Mouse (Mus musculus) cerebellum, adult 9-11 months (tissue): ENCODE data around the gene Aagab.

Experiments used
- DNase-seq: peaks from one replicate; pipeline ENCODE4 v3.0.0; 2022

Aagab gene

GRCm38 (mm10) chr9:63649841-63650545, 47.5 kb downstream of the Aagab start:
- DNase-seq = no peak

GRCm38 (mm10) chr9:63650905-63651304, 48.4 kb downstream of the Aagab start:
- DNase-seq = peak; percentile 58

- DNase-seq = no peak
Observed at GRCm38 (mm10) chr9:63651594-63651993, 49.1 kb downstream of the Aagab start.

GRCm38 (mm10) chr9:63653666-63654065, 51.2 kb downstream of the Aagab start:
- no peak for DNase-seq

- DNase-seq = no peak
Observed at GRCm38 (mm10) chr9:63654575-63654974, 52.1 kb downstream of the Aagab start.

- DNase-seq = no peak
Observed at GRCm38 (mm10) chr9:63655092-63655491, 52.6 kb downstream of the Aagab start.

- no peak for DNase-seq
Observed at GRCm38 (mm10) chr9:63657167-63657566, 54.7 kb downstream of the Aagab start.

- no peak for DNase-seq
Observed at GRCm38 (mm10) chr9:63658436-63658835, 56.0 kb downstream of the Aagab start.

GRCm38 (mm10) chr9:63658970-63659371, 56.5 kb downstream of the Aagab start:
- peak; percentile 89 for DNase-seq

- no peak for DNase-seq
Observed at GRCm38 (mm10) chr9:63660061-63660460, 57.6 kb downstream of the Aagab start.

- DNase-seq = no peak
Observed at GRCm38 (mm10) chr9:63660691-63661090, 58.2 kb downstream of the Aagab start.

GRCm38 (mm10) chr9:63662759-63663158, 60.3 kb downstream of the Aagab start:
- no peak for DNase-seq

GRCm38 (mm10) chr9:63663222-63663621, 60.8 kb downstream of the Aagab start:
- no peak for DNase-seq

- DNase-seq = no peak
Observed at GRCm38 (mm10) chr9:63664300-63664745, 61.9 kb downstream of the Aagab start.

GRCm38 (mm10) chr9:63664792-63665646, 62.6 kb downstream of the Aagab start:
- no peak for DNase-seq

GRCm38 (mm10) chr9:63666612-63667372, 64.3 kb downstream of the Aagab start:
- no peak for DNase-seq

GRCm38 (mm10) chr9:63667373-63667724, 64.9 kb downstream of the Aagab start:
- DNase-seq = no peak

GRCm38 (mm10) chr9:63668621-63669020, 66.2 kb downstream of the Aagab start:
- no peak for DNase-seq

GRCm38 (mm10) chr9:63669816-63670215, 67.4 kb downstream of the Aagab start:
- DNase-seq = no peak

- DNase-seq = no peak
Observed at GRCm38 (mm10) chr9:63672797-63673493, 70.5 kb downstream of the Aagab start.

GRCm38 (mm10) chr9:63673494-63673805, 71.0 kb downstream of the Aagab start:
- DNase-seq = no peak

- DNase-seq = no peak
Observed at GRCm38 (mm10) chr9:63674613-63675012, 72.2 kb downstream of the Aagab start.

- no peak for DNase-seq
Observed at GRCm38 (mm10) chr9:63677621-63678020, 75.2 kb downstream of the Aagab start.
